Mouse (Mus musculus) pancreas, adult 10 weeks (tissue): ENCODE results near the gene Gm10985. TPM values are rescaled to one million over a fixed set of nuclear protein-coding genes. Genes with fewer than 3 reads are reported as not detected.

Experiments
- polyA plus RNA-seq: library from polyadenylated mRNA; stranded (reverse); fragments of 350-450 nt; fragmentation: Illumina TruSeq; extraction: RNeasy Lipid Tissue Mini Kit (QIAGEN cat#74804); gene quantifications from one replicate; pipeline ENCODE4 v1.2.3, GENCODE M21; 2015; ENCODE audit warnings: low read depth, low replicate concordance; ENCODE audit not compliant: insufficient read depth

Gene Gm10985
- not detected for polyA plus RNA-seq

DNA sequence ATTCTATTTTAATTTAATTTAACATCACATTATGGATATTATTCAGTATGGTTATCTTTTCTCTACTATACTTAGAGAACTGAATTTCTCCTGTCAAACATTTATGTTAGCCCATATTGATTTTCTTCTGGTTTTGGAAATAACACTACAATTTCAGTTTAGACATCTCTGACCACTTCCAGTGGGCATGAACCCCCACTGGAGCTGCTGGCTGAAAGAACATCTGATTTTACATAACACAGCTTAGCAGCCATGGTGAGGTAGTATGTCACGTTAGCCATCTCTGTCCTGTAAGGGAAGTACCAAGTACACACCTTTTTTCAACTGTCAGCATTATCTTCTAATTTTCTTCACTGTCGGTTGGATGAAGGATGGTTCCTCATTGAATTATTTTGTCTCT is at the start of gene Gm10985:
Gene Gm10985 (plus strand): TSS at position 301 of the 400 bp plus-strand sequence.

DNA sequence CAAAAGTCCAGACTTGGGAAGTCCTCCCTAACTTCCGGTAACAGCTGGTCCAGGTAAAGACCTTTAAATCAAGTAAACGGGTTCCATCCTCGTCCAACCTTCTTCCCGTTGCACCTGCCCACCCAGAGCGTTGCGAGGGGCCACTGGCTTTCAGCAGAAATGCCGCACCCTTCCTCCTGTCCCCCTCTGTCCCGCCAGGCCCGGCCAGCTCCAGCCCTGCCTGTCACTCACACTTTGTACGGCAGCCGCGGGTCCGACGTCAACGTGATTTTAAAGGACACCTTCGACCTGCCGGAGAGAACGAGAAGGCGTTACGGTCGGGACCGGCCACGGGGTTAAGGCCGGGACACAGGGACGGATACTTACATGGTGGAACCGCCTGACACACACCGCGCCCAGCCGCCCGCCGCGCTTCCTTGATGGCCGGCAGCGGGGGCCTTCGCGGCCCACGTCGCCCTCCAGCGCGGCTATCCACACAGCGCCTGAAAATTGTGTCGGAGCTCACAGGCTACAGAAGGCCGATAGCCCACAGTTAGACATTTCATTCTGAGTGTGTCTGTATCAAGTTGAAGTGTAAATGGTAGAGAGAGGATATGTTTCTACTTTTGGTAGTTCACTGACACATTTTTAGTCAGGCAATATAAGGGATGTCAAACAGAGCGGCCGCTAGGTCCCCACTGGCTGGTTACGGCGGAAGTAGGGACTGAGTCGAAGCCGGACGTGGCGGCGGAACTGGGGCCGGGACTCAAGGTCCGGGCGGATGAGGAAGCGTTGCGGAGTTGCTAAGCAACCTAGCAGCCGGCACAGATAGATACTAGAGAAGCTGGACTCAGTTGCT is 18.7 kb downstream of the Gm10985 start, which contains the start of gene Ufm1:
Gene Ufm1 (minus strand): TSS at position 448 of the 838 bp plus-strand sequence.

Other genes with a start within 250 kb of the Gm10985 start
- 0.06 TPM for gene Frem2, start 187.7 kb upstream of the Gm10985 start, polyA plus RNA-seq
- 37.1 TPM for gene Ufm1, start 18.7 kb downstream of the Gm10985 start, polyA plus RNA-seq